Comparison of ENCODE assay signal across 22 mouse cellular contexts in genomic region chr11:105502311-105502710, GRCm38 (mm10). TPM values are rescaled to one million over a fixed set of nuclear protein-coding genes. Genes with fewer than 3 reads are reported as not detected.
A peak's percentile ranks its signal among the peaks of the same experiment; 100 is the strongest.
DNase-seq lines count a peak whose midpoint lies in the region; ATAC-seq and TF ChIP-seq lines count a peak whose summit lies in the region.
"Had no signal": no experiment of that assay in that cellular context is flagged by ENCODE, and none has a peak within 500 bp of the region (broad histone marks: within the 10 kb centered on the region; RNA-seq: fewer than 3 reads in every experiment).

No protein-coding gene starts in this region.

- H3K4me2 ChIP-seq in liver, embryonic 11.5 days, result no peak overlapping the region
- no peak overlapping the region for H3K4me2 ChIP-seq in CH12.LX (ENCODE audit: insufficient read depth, low read depth, poor library complexity, severe bottlenecking)
- H3K4me2 ChIP-seq: embryonic facial prominence, embryonic 12.5 days; forebrain, embryonic 15.5 days; hindbrain, embryonic 14.5 days had no signal

- H3K4me1 ChIP-seq in liver, adult 2 months (ENCODE audit: control insufficient read depth, insufficient read depth, low read length), result no peaks in the 10 kb centered on the region; the same call in 1 of the 2 replicates
- no peaks in the 10 kb centered on the region for H3K4me1 ChIP-seq in liver, embryonic 11.5 days (replicated peaks; ENCODE audit: control insufficient read depth, insufficient read depth, low read length)
- peaks cover 4 to 7% of the 10 kb centered on the region in 2 experiments; a peak in 3 of 4 replicates for H3K4me1 ChIP-seq in CH12.LX (ENCODE audit: control insufficient read depth in 1 of 2, insufficient read depth in 2 of 2)

- no peaks in the 10 kb centered on the region for H3K79me2 ChIP-seq in liver, adult 2 months (ENCODE audit: control insufficient read depth, insufficient read depth, low read length)
- no peaks in the 10 kb centered on the region for H3K79me2 ChIP-seq in CH12.LX (replicated peaks; ENCODE audit: control insufficient read depth, extremely low read depth, insufficient read depth, poor library complexity, severe bottlenecking)

- no peak for TF ChIP-seq RAD21 in CH12.LX (IDR thresholded peaks at IDR 0.05; ENCODE audit: low read depth, low read length)

- TF ChIP-seq CTCF in liver, adult 2 months (IDR thresholded peaks at IDR 0.05; ENCODE audit: low read depth, low read length), result no peak
- TF ChIP-seq CTCF in CH12.LX (conservative IDR thresholded peaks at IDR 0.05 in 1 of 2, IDR thresholded peaks at IDR 0.05 in 1 of 2; ENCODE audit: low read depth in 2 of 2, low read length in 2 of 2), result no peak

- no peak overlapping the region for H3K9ac ChIP-seq in liver, adult 2 months (ENCODE audit: low read depth, low read length)
- no peak overlapping the region for H3K9ac ChIP-seq in liver, embryonic 11.5 days (ENCODE audit: low read depth, low read length)
- H3K9ac ChIP-seq in CH12.LX (ENCODE audit: insufficient read depth, low read depth), result no peak overlapping the region
- H3K9ac ChIP-seq: embryonic facial prominence, embryonic 12.5 days; forebrain, embryonic 15.5 days; hindbrain, embryonic 14.5 days had no signal

- 90% methylated on average over 4 of the region's 4 CpGs for WGBS in liver, adult 2 months
- 51% methylated on average over 4 of the region's 4 CpGs for WGBS in liver, embryonic 11.5 days

- dilution Hi-C loops in CH12.LX (cut with MboI; ENCODE audit: extremely low pct_ligation_motif_present, extremely low pct_unique_long_range_greater_than_20kb, low sequenced_read_pairs), result no loop called here

- TF ChIP-seq EP300 in CH12.LX (IDR thresholded peaks at IDR 0.05; ENCODE audit: low read length), result no peak

- H3K9me3 ChIP-seq in liver, embryonic 11.5 days (ENCODE audit: control insufficient read depth, low read length), result no peaks in the 10 kb centered on the region
- no peaks in the 10 kb centered on the region for H3K9me3 ChIP-seq in CH12.LX (replicated peaks; ENCODE audit: low read length)
- H3K9me3 ChIP-seq: embryonic facial prominence, embryonic 12.5 days; forebrain, embryonic 15.5 days; G1E; hindbrain, embryonic 10.5 days had no signal

- no peak overlapping the region for H3K4me3 ChIP-seq in liver, adult 2 months (ENCODE audit: insufficient read depth, low read depth, low read length)
- no peak overlapping the region for H3K4me3 ChIP-seq in liver, embryonic 11.5 days (ENCODE audit: low read depth, low read length)
- H3K4me3 ChIP-seq in CH12.LX (replicated peaks in 1 of 3; ENCODE audit: low read depth in 2 of 3, low read length in 2 of 3, poor library complexity in 1 of 3), result no peak overlapping the region
- H3K4me3 ChIP-seq: embryonic facial prominence, embryonic 12.5 days; forebrain, embryonic 15.5 days; heart, adult 2 months; hindbrain, embryonic 10.5 days had no signal

- in situ Hi-C loops in CH12.LX (cut with MboI; ENCODE audit: low pct_ligation_motif_present, low pct_unique_long_range_greater_than_20kb, low sequenced_read_pairs), result no loop called here

- H3K36me3 ChIP-seq in liver, adult 2 months (ENCODE audit: control insufficient read depth, insufficient read depth, low read length), result no peaks in the 10 kb centered on the region
- H3K36me3 ChIP-seq in liver, embryonic 11.5 days (ENCODE audit: control insufficient read depth, insufficient read depth, low read length), result no peaks in the 10 kb centered on the region
- H3K36me3 ChIP-seq in CH12.LX (replicated peaks in 1 of 2; ENCODE audit: control insufficient read depth in 1 of 2, insufficient read depth in 1 of 2, low read length in 1 of 2), result no peaks in the 10 kb centered on the region
- H3K36me3 ChIP-seq: embryonic facial prominence, embryonic 12.5 days; forebrain, embryonic 15.5 days; G1E; hindbrain, embryonic 10.5 days had no signal

- TF ChIP-seq POLR2A in liver, adult 2 months (IDR thresholded peaks at IDR 0.05; ENCODE audit: extremely low read depth, insufficient read depth, low read length), result no peak
- TF ChIP-seq POLR2A in CH12.LX (IDR thresholded peaks at IDR 0.05; ENCODE audit: low read depth, low read length), result no peak

- ATAC-seq in liver, embryonic 11.5 days (replicated peaks; ENCODE audit: low FRiP score), result no peak
- peak; percentile 66 for ATAC-seq in megakaryocyte, adult 5-6 weeks (ENCODE audit: poor library complexity, severe bottlenecking)
- ATAC-seq: forebrain, embryonic 15.5 days; intestine, embryonic 16.5 days had no signal

- DNase-seq in liver, adult 2 months (ENCODE audit: extremely low read depth, low read depth, low spot score), result peak; percentile 17
- no peak for DNase-seq in liver, embryonic 11.5 days (ENCODE audit: low spot score)
- DNase-seq in CH12.LX (ENCODE audit: extremely low read depth), result peak; percentile 12
- peak; percentile 12 for DNase-seq in c-Kit-positive CD71-negative TER-119-negative erythroid progenitor cells, embryonic 14.5 days (ENCODE audit: low read depth)
- no peak for DNase-seq in urinary bladder, adult 2 months (ENCODE audit: low spot score)
- DNase-seq in thymus, postnatal 10 days (ENCODE audit: low spot score in 2 of 2), result no peak
- no peak for DNase-seq in left cerebral cortex, adult 8-10 months (ENCODE audit: low spot score in 2 of 2)
- DNase-seq: adrenal gland, postnatal 10 days; cerebellum, adult 8-10 months; cerebellum, postnatal 14 days; gastrocnemius, postnatal 36 days; heart, adult 2 months; heart, postnatal 10 days had no signal

- H3K27ac ChIP-seq in liver, adult 2 months (replicated peaks; ENCODE audit: insufficient read depth, low read depth, low read length), result no peak overlapping the region
- no peak overlapping the region for H3K27ac ChIP-seq in liver, embryonic 11.5 days (ENCODE audit: low read depth, low read length)
- H3K27ac ChIP-seq in CH12.LX (ENCODE audit: insufficient read depth, low read depth), result no peak overlapping the region
- H3K27ac ChIP-seq: embryonic facial prominence, embryonic 12.5 days; forebrain, embryonic 15.5 days; heart, adult 2 months; hindbrain, embryonic 10.5 days; hindbrain, embryonic 14.5 days had no signal

- H3K27me3 ChIP-seq in liver, adult 2 months (ENCODE audit: control insufficient read depth, insufficient read depth, low read length), result no peaks in the 10 kb centered on the region; the same call in 1 of the 2 replicates
- H3K27me3 ChIP-seq in liver, embryonic 11.5 days (replicated peaks; ENCODE audit: control insufficient read depth, insufficient read depth, low read length), result no peaks in the 10 kb centered on the region
- no peaks in the 10 kb centered on the region for H3K27me3 ChIP-seq in CH12.LX (replicated peaks)
- H3K27me3 ChIP-seq: embryonic facial prominence, embryonic 12.5 days; forebrain, embryonic 15.5 days had no signal

TF ChIP-seq in CH12.LX, 34 proteins besides CTCF, POLR2A, EP300 and RAD21:
- TF ChIP-seq ZKSCAN1 (IDR thresholded peaks at IDR 0.05; ENCODE audit: borderline replicate concordance, low read depth, low read length) (no peak), ELF1 (IDR thresholded peaks at IDR 0.05; ENCODE audit: low read depth, low read length) (no peak), ZC3H11A (IDR thresholded peaks at IDR 0.05; ENCODE audit: low read depth, low read length) (no peak), NRF1 (IDR thresholded peaks at IDR 0.05; ENCODE audit: low read depth, low read length) (no peak), MAZ (IDR thresholded peaks at IDR 0.05; ENCODE audit: low read depth, low read length) (no peak), ZNF384 (IDR thresholded peaks at IDR 0.05; ENCODE audit: low read depth, low read length) (no peak), USF2 (conservative IDR thresholded peaks at IDR 0.05; ENCODE audit: low read depth, low read length) (no peak), UBTF (IDR thresholded peaks at IDR 0.05; ENCODE audit: low read depth, low read length) (no peak), JUN (IDR thresholded peaks at IDR 0.05; ENCODE audit: insufficient read depth, low read depth, low read length) (no peak), JUND (conservative IDR thresholded peaks at IDR 0.05; ENCODE audit: low read depth, low read length) (no peak), MAFK (IDR thresholded peaks at IDR 0.05; ENCODE audit: insufficient replicate concordance, low read length) (no peak), MYC (IDR thresholded peaks at IDR 0.05; ENCODE audit: low read depth, low read length) (no peak), TCF12 (IDR thresholded peaks at IDR 0.05; ENCODE audit: low read depth, low read length) (no peak)

RNA-seq across cellular contexts. Expression of gene March10, which starts 45.8 kb away (rescaled TPM):
- total RNA-seq in liver, adult 2 months (2014; rRNA removed), result not detected in 2 replicates
- not detected in 2 replicates for polyA plus RNA-seq in liver, adult 2 months (2012; rRNA removed)
- polyA plus RNA-seq in liver, embryonic 11.5 days (2014; fragmentation: Nextera tagmentation; extraction: Ambion mirVana), result not detected in 2 replicates
- total RNA-seq in CH12.LX (2012; rRNA removed) (not detected in 2 replicates), CH12.LX (2014; rRNA removed) (not detected in 2 replicates)
- polyA plus RNA-seq in CH12.LX (2012; ENCODE audit: insufficient read length, low read depth), result not detected in 2 replicates
- total RNA-seq in megakaryocyte, adult 5-6 weeks (2015), result not detected in 2 replicates
- total RNA-seq in megakaryocyte, adult 5-6 weeks (2017), result not detected in 2 replicates
- not detected in 2 replicates for polyA plus RNA-seq in urinary bladder, adult 2 months (2012; rRNA removed)
- 1 to 10 TPM; 3.2 to 4.1 (median 3.9) TPM for total RNA-seq in left cerebral cortex, adult 8-10 months (2022)
- total RNA-seq: adrenal gland, postnatal 10 days; gastrocnemius, adult 8-10 months; gastrocnemius, postnatal 36 days; heart, adult 2 months; heart, postnatal 10 days had no signal
- polyA plus RNA-seq: forebrain, embryonic 11.5 days; G1E had no signal

Comparison
In these comparisons a context has a peak if more than half of its experiments do, and no peak if none do; other contexts are left out.
1. DNase-seq: peak in liver, adult 2 months (single experiment), CH12.LX (single experiment) and c-Kit-positive CD71-negative TER-119-negative erythroid progenitor cells, embryonic 14.5 days (single experiment); none in liver, embryonic 11.5 days (single experiment), urinary bladder, adult 2 months (single experiment), thymus, postnatal 10 days (0 of 2) and left cerebral cortex, adult 8-10 months (0 of 2).